Mouse (Mus musculus): Measurements from ENCODE around the gene Fxyd3.

DNA sequence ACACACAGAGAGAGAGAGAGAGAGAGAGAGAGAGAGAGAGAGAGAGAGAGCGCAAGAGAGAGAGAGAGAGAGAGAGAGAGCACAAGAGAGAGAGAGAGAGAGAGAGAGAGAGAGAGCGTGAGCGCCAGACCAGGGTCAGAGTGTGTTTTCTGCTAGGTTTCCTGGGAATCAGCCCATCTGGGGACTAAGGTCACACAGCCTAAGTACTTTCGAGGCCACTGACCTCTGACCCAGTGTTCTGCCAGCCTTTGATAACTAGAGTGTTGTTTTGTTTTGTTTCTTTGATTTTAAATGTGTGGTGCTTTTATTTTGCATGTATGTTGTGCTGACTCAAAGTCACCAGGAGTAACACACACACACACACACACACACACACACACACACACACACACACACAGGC is 20.6 kb downstream of the Fxyd3 start:
- TF ChIP-seq CTCF (IDR thresholded peaks at IDR 0.05; ENCODE audit: borderline replicate concordance, insufficient read depth, low read depth, low read length) = no peak
- TF ChIP-seq POLR2A (IDR thresholded peaks at IDR 0.05; ENCODE audit: borderline replicate concordance, insufficient read depth, low read length) = no peak

Data from cerebellum, adult 2 months (tissue).